Mouse (Mus musculus): ENCODE results near the gene Insm1.

Insm1 gene

DNA sequence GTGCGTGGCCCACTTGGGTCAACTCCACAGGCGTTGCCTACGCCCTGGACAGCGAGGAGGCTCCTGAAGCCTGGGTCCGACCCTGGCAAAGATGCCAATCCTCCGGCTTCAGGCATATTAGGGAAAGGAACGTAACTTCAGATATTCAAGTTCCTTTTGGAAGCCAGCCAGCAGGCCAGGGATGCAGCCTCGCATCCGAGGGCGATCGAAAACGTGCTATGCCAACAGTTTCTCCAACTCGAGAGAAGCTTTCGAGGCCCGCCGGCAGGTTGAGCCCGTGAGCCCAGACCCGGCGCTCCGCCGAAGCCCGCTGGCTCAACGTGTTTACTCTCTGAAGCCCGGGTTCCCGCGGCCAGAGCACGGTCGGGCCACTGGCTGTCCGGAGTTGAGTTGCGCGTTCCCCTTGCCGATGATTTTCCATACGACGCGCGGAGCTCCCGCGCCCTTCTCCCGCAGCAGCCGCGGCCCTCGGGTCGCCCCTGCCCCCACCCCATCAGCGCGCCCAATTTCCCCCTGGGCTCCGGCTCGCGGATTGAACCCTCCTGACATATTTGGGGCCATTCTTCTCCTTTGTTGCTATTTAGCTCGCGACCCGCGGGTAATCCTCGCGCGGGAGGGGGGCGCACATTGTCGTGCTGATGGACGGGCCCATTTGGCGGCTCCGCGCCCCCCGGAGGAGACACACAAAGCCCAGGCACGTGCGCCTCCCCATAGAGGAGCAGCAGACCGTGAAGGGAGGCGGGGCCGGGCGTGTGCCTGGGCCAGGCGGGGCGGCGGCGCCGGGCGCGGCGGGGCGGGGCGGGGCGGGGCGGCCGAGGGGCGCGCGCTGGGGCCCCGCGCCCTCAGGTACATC lies at the start of gene Insm1:
Insm1 (plus strand) TSS at position 846 of the 853 bp plus-strand sequence.
- peak in 1 of 2 experiments; percentile 68 for DNase-seq (ENCODE audit: low spot score in 2 of 2)

DNA sequence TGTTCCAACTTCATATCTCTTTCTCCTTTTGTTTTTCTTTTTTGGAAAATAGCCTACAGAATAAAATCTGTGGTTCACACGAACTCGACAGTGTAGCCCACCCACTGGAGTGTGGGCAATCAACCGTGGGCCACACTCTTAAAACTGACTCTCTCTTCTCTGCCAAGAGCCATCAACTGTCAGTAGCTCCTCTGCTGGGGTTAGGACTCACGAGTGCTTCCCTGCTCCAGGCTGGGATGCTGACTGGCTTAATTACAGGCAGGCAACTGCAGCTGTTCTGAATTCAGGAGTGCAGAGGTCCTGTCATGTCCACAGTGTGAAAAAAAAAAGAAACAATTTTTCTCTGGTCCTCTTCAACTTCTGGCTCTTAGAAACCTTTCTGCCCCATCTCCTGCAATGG lies 49.6 kb upstream of the Insm1 start:
- DNase-seq (ENCODE audit: low spot score in 2 of 2), result no peak

DNA sequence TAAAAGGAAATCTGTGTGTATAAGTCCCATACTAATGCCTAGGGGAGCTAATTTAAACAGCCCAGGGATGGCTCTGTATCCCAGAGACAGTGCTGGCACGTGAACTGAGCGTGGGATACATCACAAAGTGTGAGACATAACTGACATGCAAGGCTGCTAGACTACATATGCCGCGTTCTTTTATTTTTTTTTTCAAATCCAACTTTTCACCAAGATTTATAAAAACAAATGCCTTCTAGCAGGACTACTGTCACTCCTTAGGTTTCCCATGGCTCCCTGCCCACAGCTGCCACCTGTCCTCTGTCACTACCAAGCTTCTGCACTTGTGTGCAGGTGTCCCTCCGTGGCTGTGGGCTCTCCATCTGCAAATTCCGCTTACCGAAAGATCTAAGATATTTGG lies 47.5 kb upstream of the Insm1 start:
- DNase-seq (ENCODE audit: low spot score in 2 of 2), result no peak

DNA sequence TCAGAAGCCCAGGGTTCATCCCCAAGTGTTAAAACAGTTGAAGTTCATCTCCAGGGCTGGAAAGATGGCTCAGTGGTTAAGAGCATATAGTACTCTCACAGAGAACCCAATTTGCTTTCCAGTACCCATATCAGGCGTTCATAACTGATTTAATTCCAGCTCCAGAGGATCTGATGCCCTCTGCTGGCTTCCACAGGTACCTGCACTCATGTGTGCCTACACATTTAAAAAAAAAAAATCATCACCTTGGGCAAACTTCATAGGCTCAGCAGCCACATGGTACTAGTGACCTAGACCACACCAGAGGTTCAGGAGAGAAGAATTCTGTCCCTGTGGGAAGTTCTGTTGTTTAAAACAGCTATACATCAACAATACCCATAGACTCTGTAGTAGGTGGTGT lies 43.0 kb upstream of the Insm1 start:
- DNase-seq (ENCODE audit: low spot score in 2 of 2), result no peak

DNA sequence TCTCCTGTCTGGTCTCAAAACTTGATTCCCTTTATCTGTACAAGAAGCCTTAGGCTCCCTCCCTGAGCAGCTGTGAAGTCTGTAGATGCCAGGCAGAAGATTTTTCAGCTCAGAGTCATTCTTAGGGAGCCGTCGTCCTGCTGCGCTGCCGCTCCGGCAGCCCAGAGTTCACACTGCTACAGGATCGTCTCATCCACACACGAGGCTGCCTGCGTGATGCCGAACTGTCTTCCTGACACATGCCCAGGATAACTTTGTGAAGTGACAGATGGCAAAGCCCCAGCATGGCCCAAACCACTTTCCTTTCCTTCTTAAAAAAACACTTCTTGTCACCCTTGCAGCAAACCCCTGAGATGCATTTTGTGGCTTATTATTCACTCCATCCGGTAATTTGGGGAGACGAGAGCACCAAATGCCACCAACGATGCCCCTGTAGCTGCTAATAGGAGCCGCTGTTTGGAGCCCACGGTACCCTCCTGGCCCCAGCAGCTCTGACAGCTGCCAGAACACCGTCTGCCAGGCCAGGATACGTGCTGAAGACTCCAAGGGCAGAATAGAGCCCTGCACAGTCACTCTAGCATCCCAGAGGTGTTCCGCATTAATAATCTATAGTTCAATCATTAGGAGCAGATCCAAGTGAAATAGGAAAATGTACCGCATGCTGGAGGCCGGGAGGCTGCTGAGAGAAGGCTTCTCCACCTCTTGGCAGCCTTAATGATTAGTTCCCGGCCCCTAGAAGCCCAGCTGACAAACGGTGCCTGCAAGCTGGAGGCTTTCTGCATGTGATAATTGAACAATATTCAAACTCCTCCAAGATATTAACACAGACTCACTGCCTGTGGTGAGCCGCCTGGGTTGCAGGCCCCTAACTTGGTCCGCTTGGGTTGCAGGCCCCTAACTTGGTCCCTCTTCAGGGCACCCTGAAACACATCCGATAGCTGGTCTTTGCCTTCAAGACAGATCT lies 37.6 kb upstream of the Insm1 start:
- DNase-seq (ENCODE audit: low spot score in 2 of 2), result no peak

DNA sequence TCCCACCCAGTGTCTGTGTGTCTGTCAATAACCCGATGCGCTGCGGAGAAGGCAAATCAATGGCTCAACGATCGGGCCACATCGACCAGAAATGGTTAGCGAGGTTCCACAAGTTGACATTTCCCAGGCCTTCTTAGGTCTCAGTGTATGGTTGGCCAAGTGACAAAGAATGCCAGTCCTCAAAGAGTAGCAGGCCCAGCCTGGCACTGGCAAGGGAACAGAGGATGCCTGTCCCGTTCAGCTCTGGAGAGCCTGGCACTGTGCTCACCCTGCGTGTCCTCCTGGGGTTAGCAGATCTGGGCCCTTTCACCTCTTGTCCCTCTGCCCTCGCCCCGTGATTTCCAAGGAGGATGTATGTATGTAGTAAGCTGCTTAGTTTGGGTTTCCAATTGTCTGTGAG lies 25.6 kb upstream of the Insm1 start:
- no peak for DNase-seq (ENCODE audit: low spot score in 2 of 2)

DNA sequence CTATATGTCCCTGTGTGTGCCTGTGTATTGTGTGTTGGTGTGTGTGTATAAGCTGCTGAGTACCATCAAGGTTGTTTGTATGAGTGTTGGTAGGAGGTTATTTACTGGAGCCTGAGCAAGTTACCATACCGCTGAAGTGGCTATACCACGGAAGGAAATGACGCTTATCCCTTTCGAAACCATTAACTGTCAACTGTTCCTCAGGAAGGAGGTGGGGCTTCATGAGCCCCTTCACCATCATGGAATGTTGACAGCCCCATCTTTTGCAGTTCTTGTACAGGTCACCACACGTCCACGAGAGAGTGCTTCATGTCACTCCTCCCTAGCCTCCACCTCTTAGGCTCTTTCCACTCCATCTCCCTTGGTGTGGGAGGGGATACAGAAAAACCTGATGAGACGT lies 23.8 kb upstream of the Insm1 start:
- DNase-seq (ENCODE audit: low spot score in 2 of 2), result no peak

DNA sequence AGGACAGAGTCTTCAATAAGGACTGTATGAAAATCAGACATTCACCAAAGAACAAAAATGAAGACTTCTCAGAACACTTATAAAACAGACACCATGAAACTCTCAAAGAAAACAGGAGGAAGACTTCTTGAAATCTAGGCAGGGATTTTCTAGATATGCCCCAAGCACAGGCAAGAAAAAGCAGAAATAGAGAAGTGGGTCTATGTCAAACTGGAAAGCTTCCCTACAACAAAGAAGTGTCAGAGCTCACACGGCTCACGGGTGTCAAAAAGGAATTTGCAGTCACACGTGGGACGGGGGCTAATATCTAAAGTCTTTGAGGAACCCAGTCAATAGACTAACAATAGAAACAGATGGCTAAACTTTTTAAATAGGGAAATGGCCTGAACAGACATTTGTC lies 10.8 kb upstream of the Insm1 start:
- no peak for DNase-seq (ENCODE audit: low spot score in 2 of 2)

DNA sequence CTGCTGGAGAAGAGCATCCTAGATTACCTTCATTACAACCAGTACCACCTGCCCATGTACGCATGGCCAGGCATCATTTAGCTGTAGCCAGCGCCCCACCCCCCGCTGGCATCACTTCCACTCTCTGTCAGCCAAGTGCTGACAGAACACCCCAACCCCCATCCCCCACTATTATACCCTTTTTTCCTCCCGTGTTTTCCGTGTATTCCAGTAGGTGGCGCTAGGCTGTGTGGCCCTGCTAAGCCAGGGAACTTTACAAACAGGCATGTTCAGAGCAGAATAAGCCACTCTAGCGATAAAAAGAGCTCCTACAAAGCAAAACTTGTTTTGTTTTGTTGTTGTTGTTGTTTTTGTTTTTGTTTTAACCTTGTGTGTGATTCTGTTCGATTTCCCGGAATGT lies 7.0 kb upstream of the Insm1 start:
- no peak for DNase-seq (ENCODE audit: low spot score in 2 of 2)

DNA sequence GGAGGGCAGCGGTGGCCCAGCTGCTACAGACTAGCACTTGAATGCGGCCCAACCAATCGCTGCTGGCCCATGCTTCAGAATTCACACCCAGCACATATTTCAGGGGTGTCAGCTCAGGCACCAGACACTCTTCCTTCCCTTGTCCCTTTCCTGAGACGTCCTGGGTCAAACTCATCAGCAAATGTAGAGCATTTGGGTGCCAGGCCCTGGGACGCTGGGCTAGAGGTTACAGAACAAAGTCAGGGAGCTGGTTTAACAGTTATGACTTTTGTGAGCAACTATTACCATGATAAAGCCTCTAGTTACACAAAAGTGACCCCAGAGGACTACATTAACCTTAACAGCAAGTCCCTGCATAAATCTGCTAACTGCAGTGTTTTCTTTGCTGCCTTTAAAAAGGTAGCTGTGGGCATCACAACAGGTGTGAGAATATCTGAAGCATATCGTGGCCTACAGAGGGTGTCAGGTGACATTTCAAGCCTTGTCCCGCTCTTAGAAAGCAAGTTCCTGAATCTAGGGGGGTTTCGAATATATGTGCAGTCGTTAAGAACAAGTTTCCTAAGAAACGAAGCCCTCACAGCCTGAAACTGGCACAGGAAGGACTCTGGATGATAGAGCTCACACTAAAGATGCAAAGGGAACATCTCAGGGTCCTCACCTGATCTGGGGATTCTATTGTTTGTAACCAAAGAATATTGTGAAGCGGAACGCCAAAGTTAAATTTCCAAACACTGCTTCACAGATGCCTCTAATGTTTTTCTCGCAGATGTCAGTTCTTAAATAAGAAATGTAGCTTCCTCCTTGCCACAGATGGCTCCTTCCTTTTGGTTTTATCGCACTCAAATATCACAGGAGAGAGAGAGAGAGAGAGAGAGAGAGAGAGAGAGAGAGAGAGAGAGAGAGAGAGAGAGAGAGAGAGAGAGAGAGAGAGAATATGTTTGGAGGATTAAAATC lies 5.3 kb upstream of the Insm1 start:
- no peak for DNase-seq (ENCODE audit: low spot score in 2 of 2)

DNA sequence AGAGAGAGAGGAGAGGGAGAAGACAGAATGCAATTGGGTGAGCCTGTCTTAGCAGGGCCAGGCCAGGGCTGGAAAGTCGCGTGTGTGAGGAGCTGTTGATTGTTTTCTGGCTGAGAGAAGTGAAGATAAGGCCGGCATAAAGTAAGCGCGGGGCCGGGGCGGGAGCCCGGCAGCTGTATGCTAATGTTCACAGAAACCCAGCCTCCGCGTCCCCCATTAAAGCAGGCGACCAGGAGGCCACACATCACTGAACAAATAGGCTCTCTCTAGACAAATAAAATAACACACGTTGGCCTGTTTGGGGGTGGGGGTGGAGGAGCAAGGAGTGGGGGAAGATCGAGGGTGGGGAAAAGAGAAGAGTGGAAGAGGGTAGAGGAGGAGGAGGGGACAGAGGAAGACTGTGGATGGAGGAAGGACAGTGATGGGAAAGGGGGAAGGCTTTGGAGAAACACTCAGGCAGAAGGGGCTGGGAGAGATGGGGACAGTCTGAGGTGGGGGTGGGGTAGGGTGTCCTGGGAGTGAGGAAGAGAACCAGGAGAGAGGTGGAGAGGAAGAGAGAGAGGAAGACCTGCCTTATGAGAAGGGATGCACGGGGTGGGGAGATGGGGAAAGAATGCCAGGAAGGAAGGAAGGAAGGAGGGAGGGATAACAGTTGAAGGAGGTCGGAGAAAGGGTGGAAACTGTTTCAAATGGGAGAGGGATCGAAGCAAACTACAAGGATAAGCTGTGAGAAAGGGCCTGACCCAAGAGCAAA lies 4.3 kb upstream of the Insm1 start:
- DNase-seq (ENCODE audit: low spot score in 2 of 2), result no peak

DNA sequence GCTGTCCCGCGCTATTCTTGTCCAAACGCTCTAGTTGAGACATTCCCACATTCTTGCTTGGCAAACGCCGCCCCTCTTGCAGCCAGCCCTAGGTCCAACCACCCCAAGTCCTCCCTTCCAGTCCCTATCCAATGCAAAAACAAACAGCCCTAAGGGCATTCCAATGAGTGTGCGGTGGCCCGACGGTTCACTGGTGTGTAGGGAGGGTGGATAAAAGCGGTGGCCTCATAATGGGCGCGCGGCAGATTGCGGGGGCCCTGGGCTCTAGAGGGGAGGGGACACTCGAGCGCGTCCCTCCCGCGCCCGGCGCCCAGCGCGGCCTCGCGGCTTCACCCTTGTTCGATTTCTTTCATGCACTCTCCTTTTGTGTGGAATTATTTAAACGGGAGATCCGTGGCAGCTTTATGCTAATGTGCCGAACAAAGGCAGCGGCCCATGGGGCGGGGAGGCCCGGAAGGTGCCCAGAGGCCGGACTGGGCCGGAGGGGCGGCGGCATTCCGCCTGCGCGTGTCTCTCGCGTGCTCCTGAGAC lies 3.5 kb upstream of the Insm1 start:
- DNase-seq (ENCODE audit: low spot score in 2 of 2), result no peak

DNA sequence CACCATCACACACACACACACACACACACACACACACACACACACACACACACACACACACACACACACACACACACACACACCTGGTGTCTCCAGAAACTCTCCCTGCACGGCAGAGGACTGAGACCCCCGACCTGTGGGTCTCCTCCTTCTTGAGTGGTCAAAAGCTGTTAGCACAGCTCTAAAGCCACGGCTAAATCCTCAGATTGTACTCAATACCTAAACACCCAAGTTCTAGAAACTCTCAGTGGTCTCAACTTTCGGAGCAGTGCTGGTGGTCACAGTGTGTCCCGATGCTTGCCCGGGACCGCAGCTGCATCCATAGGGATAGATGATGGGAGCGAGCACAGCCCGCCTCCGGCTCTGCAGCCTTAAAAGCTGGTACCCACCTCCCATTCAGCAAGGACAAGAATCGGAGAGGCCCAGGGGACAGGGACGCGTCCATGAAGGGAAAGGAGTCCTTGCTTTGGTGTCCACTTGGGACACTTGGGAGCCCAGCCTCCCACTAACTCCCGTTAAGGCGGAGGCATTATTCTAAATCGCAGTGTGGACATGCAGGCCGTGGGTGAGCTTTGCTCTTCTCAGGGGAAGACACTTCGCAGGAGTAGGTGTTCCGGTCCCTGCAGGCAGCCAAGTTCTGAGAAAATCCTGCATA lies 2.7 kb upstream of the Insm1 start:
- DNase-seq (ENCODE audit: low spot score in 2 of 2), result no peak

DNA sequence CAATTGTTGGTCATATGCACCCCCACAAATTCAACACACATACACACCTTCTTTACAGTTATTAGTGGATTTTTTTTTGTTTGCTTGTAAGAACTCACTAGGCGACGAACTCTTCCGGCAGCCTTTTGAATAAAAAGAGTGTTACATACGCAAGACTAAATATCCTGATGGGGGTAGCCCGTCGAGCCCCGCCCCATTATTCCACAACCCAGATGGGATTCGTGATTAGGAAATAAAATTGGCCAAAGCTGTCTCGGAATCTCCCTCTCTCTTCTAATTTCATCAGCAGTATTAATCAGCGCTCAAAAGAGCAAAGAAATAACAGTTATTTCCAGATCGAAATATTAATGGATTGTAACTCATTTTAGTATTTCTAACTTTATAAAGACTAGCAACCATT lies 1.9 kb upstream of the Insm1 start:
- no peak for DNase-seq (ENCODE audit: low spot score in 2 of 2)

DNA sequence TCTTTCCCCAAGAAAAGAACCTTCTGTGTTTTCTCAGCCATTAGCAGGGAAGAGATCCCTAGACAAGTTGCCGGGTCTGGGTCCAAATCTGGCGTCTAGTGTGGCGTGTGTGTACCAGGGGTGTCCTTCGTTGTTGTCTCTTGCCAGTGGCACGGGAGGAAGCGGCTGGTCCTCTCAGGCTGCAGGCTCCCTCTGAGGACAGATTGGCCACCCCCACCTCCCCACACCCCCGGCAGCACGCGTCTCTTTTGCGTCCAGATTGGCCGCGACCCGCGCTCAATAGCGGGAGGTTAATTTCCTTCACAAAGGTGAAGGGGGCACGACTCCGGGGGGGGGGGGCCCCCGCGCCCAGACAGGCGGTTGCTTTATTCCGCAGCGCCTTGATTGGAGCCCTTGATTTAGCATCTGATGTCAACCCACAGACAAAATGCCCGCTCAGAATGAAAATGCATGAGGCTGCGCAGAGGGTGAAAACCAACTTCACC lies 1.1 kb upstream of the Insm1 start:
- no peak for DNase-seq (ENCODE audit: low spot score in 2 of 2)

DNA sequence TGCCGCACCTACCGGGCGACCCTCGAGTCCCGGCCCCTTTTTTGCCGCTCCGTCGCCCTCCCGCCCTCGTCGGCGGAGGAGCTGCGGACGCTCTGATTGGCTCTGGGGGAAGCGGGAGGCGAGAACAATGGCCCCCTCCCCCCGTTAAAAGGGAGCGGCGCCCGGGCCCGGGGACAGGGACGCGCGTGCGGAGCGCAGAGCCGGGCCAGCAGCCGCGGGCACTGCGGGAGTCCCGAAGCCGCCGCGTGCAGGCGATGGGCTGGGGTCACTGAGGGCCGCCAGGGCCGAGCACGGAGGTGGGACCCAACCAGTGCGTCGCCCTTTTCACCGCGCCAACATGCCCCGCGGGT lies 183 bp downstream of the Insm1 start:
- DNase-seq (ENCODE audit: low spot score in 2 of 2), result no peak

DNA sequence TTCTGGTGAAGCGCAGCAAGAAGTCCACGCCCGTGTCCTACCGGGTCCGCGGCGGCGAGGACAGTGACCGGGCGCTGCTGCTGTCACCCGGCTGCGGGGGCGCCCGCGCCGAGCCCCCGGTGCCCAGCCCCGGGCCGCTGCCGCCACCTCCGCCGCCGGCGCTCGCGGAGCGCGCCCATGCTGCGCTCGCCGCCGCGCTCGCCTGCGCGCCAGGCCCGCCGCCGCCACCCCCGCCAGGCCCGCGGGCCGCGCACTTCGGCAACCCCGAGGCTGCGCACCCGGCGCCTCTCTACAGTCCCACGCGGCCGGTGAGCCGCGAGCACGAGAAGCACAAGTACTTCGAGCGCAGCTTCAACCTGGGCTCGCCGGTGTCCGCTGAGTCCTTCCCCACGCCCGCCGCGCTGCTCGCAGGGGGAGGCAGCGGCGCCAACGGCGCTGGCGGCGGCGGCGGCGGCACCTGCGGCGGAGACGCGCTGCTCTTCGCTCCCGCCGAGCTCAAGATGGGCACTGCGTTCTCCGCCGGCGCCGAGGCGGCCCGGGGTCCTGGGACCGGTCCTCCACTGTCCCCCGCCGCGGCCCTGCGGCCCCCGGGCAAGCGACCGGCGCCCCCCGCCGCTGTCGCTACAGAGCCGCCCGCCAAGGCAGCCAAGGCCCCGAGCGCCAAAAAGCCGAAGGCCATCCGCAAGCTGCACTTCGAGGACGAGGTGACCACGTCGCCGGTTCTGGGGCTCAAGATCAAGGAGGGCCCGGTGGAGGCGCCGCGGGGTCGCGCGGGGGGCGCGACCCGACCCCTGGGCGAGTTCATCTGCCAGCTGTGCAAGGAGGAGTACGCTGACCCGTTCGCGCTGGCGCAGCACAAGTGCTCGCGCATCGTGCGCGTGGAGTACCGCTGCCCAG lies 806 bp downstream of the Insm1 start:
- DNase-seq (ENCODE audit: low spot score in 2 of 2), result no peak

DNA sequence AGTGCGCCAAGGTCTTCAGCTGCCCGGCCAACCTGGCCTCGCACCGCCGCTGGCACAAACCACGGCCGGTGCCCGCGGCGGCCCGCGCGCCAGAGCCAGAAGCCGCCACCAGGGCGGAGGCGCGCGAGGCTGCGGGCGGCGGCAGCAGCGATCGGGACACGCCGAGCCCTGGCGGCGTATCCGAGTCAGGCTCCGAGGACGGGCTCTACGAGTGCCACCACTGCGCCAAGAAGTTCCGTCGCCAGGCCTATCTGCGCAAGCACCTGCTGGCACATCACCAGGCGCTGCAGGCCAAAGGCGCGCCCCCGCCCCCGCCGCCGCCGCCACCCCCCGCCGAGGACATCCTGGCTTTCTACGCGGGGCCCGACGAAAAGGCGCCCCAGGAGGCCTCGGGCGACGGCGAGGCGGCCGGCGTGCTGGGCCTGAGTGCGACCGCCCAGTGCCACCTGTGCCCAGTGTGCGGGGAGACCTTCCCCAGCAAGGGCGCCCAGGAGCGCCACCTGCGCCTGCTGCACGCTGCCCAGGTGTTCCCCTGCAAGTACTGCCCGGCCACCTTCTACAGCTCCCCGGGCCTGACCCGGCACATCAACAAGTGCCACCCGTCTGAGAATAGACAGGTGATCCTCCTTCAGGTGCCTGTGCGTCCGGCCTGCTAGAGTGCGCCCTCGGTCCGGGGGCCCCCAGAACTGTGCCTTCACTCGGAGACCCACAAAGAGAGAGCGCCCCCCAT lies 1.6 kb downstream of the Insm1 start:
- DNase-seq (ENCODE audit: low spot score in 2 of 2), result no peak
